Mouse (Mus musculus): ENCODE results near the gene Map1s.

GRCm38 (mm10) chr8:70920049-70920922, 14.6 kb downstream of the Map1s start:
- TF ChIP-seq POLR2A (IDR thresholded peaks at IDR 0.05; ENCODE audit: low read depth, low read length) (no peak), CTCF (IDR thresholded peaks at IDR 0.05; ENCODE audit: extremely low read depth, insufficient read depth, insufficient read length, insufficient replicate concordance) (no peak)

Measured in spleen, adult 2 months (tissue).